ENCODE assay signal across 9 mouse cellular contexts in the genomic region with DNA sequence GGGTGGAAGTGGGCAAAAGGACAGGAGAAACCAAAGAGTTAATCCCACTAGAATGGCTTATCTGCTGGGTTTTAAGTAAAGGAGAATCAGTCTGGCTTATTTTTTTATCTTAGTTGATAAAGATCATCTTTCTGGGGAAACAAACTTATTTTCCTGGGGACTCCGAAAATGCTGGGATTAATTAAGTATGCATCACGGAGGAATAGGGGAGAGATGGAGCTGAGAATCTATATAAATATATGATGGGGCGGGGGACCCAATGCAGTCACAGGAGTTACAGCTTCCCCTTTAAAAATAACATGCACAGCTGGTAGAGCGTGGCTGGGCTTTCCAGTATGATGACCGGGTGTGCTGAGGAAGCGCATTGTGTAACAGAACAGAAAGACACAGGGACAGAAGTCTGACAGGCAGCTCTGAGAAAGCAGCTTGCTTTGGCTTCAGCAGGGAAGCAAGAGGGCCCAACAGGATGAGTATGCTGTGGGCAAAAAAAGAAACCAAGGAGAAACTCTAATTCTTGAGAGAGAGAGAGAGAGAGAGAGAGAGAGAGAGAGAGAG. TPM values are rescaled to one million over a fixed set of nuclear protein-coding genes. Genes with fewer than 3 reads are reported as not detected.
DNase-seq lines count a peak whose midpoint lies in the region; ATAC-seq and TF ChIP-seq lines count a peak whose summit lies in the region.
"Had no signal": no experiment of that assay in that cellular context is flagged by ENCODE, and none has a peak within 500 bp of the region (broad histone marks: within the 10 kb centered on the region; RNA-seq: fewer than 3 reads in every experiment).

No protein-coding gene starts in this region.

- peaks cover 10% of the 10 kb centered on the region for H3K4me1 ChIP-seq in bone marrow macrophage, adult 2 months (ENCODE audit: control insufficient read depth, insufficient read depth, low read length)
- peaks cover 9% of the 10 kb centered on the region for H3K4me1 ChIP-seq in intestine, postnatal 0 days (replicated peaks; ENCODE audit: control insufficient read depth, insufficient read depth, low read length)

- H3K36me3 ChIP-seq in intestine, postnatal 0 days (ENCODE audit: control insufficient read depth, insufficient read depth): no peaks in the 10 kb centered on the region
- H3K36me3 ChIP-seq: forebrain, embryonic 10.5 days had no signal

- TF ChIP-seq CTCF in bone marrow macrophage, adult 2 months (IDR thresholded peaks at IDR 0.05; ENCODE audit: low read depth, low read length): no peak
- no peak for TF ChIP-seq CTCF in intestine, postnatal 0 days (IDR thresholded peaks at IDR 0.05; ENCODE audit: low read depth)

- no peak for ATAC-seq in intestine, postnatal 0 days

- WGBS in intestine, postnatal 0 days: 7% methylated on average over 6 of the region's 6 CpGs

- no peaks in the 10 kb centered on the region for H3K9me3 ChIP-seq in intestine, postnatal 0 days (ENCODE audit: control insufficient read depth)
- H3K9me3 ChIP-seq: forebrain, embryonic 10.5 days had no signal

- DNase-seq in heart, adult 11 months: peak; percentile 96
- DNase-seq in heart, postnatal 4 days: no peak
- peak; percentile 52 for DNase-seq in lung, postnatal 36 days
- no peak for DNase-seq in cerebellum, postnatal 10 days
- DNase-seq in adrenal gland, postnatal 4 days (ENCODE audit: low spot score in 2 of 2): no peak
- DNase-seq in thymus, postnatal 25 days: no peak

- peak overlapping the region; percentile 91 for H3K4me3 ChIP-seq in bone marrow macrophage, adult 2 months (ENCODE audit: insufficient read depth, low read length)
- peak overlapping the region; percentile 76 for H3K4me3 ChIP-seq in intestine, postnatal 0 days (ENCODE audit: low read depth, low read length)

- peak overlapping the region; percentile 97 for H3K27ac ChIP-seq in bone marrow macrophage, adult 2 months (ENCODE audit: insufficient read depth, low read depth, low read length)
- no peak overlapping the region for H3K27ac ChIP-seq in intestine, postnatal 0 days (ENCODE audit: low read depth, low read length)
- H3K27ac ChIP-seq: forebrain, embryonic 10.5 days had no signal

- 0 out of 2 replicates have a peak overlapping the region, but pooled peaks have one; percentile 48 for H3K9ac ChIP-seq in intestine, postnatal 0 days (ENCODE audit: low read depth, low read length)

- peaks cover 62% of the 10 kb centered on the region for H3K27me3 ChIP-seq in intestine, postnatal 0 days (replicated peaks; ENCODE audit: control insufficient read depth, insufficient read depth, low read length)

- no peak for TF ChIP-seq POLR2A in bone marrow macrophage, adult 2 months (IDR thresholded peaks at IDR 0.05; ENCODE audit: borderline replicate concordance, low read depth, low read length)

- H3K4me2 ChIP-seq in intestine, postnatal 0 days (replicated peaks; ENCODE audit: low read depth): peak overlapping the region; percentile 84

RNA-seq across cellular contexts. Expression of a gene that starts 3.8 kb away (rescaled TPM):
- total RNA-seq in heart, postnatal 4 days (2021): 10 to 100 TPM; 13.7 to 20.6 TPM
- 63.1 and 68.5 TPM in 2 replicates for polyA plus RNA-seq in bone marrow macrophage, adult 2 months (2012; ENCODE audit: insufficient read depth, insufficient read length, missing spikeins)
- polyA plus RNA-seq in intestine, postnatal 0 days (2015; fragmentation: Nextera tagmentation; extraction: Ambion mirVana): 20.2 and 22.7 TPM in 2 replicates
- 10 to 100 TPM; 26.6 to 27.3 TPM for total RNA-seq in adrenal gland, postnatal 4 days (2021)

Comparison
In these comparisons a context has a peak if more than half of its experiments do, and no peak if none do; other contexts are left out.
1. DNase-seq: peak in heart, adult 11 months (single experiment) and lung, postnatal 36 days (single experiment); none in heart, postnatal 4 days (single experiment), cerebellum, postnatal 10 days (0 of 2), adrenal gland, postnatal 4 days (0 of 2) and thymus, postnatal 25 days (single experiment).